Mouse (Mus musculus): ENCODE measurements at regions not wholly inside any gene's neighbourhood (a gene's known extent, or its start where the extent isn't known, plus 50 kb on each side); places are given as distances from the start of the nearest gene placed in this dataset.
A peak's percentile ranks its signal among the peaks of the same experiment; 100 is the strongest.

DNA sequence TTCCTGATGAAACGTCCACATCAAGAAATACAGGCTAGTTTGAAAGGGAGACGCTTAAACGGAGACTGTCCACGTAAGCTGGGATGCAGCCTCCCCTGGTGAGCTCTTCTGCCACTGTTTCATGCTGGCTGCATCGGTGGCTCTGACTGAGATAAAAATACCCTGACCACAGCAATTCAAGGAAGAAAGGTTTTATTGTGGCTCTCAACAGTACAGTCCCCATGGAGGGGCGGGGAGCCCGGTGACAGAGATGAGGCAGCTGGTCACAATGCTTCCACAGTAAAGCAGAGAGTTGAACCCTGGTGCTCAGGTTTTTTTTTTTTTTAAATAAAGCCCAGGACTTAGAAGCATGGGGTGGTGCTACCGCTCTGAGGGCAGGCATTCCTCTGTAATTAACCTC lies 622.7 kb upstream of the Fam19a5 start:
- 22% methylated on average over 8 of the region's 8 CpGs for WGBS
- Histone ChIP-seq H3K27ac (no peak overlapping the region), H3K4me3 (no peak overlapping the region), H3K27me3 (no peaks in the 10 kb centered on the region), H3K36me3 (no peaks in the 10 kb centered on the region), H3K9ac (no peak overlapping the region), H3K4me2 (no peak overlapping the region), H3K9me3 (no peaks in the 10 kb centered on the region), H3K4me1 (no peaks in the 10 kb centered on the region)
- ATAC-seq (ENCODE audit: insufficient number of reproducible peaks, low FRiP score, low TSS enrichment, low read depth): no peak

DNA sequence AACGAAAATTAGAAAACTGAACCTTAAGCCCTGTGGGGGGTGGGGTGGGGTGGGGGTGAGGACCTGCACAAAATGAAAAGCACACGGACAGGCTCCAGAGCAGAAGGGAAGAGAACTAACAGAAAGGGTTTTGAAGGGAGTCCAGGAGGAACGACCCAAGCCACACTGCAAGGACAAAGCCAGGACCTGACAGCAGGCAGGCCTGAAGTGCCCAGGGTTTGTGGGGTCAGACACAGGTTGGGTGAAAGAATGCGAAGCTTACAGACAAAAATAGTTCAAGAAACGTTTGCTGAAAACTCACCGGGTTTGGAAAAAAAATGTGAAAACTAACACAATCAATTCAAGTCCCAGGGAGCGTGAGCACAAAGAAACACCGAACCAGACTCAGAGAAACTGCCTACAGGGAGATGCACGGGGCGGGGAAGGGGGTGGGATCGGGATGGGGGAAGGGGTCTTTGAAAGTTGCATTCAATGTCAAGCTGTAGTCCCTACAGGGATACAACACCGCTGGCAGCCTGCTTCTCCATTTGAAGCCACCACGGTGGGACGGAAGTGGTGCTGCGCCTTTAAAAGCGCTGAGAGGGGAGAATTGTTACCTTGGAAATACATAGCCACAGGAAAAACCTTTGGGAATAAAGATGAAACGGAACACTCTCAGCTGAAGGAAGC lies 618.9 kb upstream of the Fam19a5 start:
- Histone ChIP-seq H3K36me3 (no peaks in the 10 kb centered on the region), H3K9me3 (no peaks in the 10 kb centered on the region), H3K27me3 (no peaks in the 10 kb centered on the region), H3K4me1 (no peaks in the 10 kb centered on the region), H3K4me2 (no peak overlapping the region), H3K27ac (no peak overlapping the region), H3K4me3 (no peak overlapping the region), H3K9ac (no peak overlapping the region)
- 12% methylated on average over 17 of the region's 17 CpGs for WGBS
- ATAC-seq (ENCODE audit: insufficient number of reproducible peaks, low FRiP score, low TSS enrichment, low read depth): no peak

DNA sequence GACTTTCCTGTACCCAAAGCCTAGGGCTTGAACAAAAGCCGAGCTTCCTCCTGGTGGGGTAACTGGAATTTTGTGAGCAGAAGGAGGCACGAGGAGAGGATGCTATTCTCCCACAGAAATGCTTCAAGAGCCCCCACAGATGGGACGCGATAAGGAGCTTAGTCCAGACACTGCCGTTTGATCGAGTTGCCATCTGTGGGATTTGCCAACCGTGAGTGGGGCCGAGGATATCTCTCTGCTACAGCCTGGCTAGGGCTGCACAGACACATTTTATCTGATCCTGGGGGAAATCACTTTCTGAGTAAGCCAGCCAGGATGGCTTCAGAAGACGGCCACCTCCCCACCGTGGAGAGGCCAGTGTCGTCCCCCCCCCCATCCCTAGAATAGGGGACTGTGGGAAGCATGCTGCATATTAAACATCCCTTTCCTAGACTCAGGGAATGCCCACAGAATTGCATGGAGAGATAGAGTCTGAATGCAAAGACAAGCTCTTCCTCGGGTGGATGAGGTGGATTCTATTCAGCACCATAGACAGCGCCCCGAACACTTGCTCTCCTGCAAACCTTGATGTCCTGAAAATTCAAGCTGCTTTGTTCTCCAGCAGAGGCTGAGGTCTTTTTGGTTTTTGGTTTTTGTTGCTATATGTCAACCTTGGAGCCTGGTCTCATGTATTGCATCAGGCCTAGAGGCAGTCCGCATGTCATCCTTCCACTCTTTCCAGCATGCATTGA lies 611.6 kb upstream of the Fam19a5 start:
- Histone ChIP-seq H3K4me1 (no peaks in the 10 kb centered on the region), H3K9me3 (no peaks in the 10 kb centered on the region), H3K4me2 (no peak overlapping the region), H3K27ac (no peak overlapping the region), H3K4me3 (no peak overlapping the region), H3K9ac (no peak overlapping the region), H3K27me3 (no peaks in the 10 kb centered on the region), H3K36me3 (no peaks in the 10 kb centered on the region)
- WGBS: 60% methylated on average over 15 of the region's 15 CpGs
- ATAC-seq (ENCODE audit: insufficient number of reproducible peaks, low FRiP score, low TSS enrichment, low read depth): no peak

DNA sequence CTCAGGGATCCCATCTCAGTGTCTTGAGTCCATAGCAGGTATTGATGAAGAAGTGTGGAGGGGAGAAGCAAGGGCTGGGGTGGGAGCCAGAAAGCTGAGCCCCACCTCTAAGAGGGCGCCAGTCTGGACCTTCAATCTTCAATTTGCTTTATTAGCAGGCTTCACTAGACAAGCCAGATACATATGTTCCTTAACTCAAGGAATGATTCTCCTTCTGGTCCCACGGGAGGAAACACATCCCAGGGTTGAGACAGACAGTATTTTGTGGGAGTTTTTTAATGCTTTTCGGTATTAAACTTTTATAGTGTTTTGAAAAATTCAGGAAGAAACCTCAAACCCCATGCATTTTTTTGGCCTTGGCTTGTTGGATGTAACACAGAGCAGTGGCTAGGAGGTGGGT lies 606.7 kb upstream of the Fam19a5 start:
- ATAC-seq (ENCODE audit: insufficient number of reproducible peaks, low FRiP score, low TSS enrichment, low read depth): no peak
- no peaks in the 10 kb centered on the region; the same call in 1 of the 2 replicates for H3K27me3 ChIP-seq
- H3K27ac ChIP-seq: no peak overlapping the region
- H3K4me1 ChIP-seq: no peaks in the 10 kb centered on the region
- H3K36me3 ChIP-seq: no peaks in the 10 kb centered on the region
- H3K9ac ChIP-seq: no peak overlapping the region
- no peaks in the 10 kb centered on the region for H3K9me3 ChIP-seq
- H3K4me2 ChIP-seq: no peak overlapping the region
- 74% methylated on average over 3 of the region's 3 CpGs for WGBS
- no peak overlapping the region for H3K4me3 ChIP-seq

DNA sequence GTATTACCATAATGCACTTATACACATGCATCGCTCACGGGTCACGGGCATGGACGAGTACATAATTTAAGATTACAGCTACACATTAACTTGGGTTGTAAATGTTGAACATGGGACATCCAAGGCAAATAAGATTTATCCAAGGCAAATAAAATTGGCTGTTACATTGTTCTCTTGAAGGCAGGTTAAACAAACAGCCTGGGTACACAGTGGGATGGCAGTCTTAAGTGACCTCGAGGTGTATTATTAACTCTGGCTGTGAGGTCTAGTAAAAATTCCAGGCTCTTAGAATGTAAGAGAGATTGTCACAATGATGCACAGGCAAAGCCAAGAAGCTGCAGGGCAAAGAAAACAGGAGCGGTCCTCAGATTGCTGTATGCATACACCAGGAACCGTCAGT lies 599.6 kb upstream of the Fam19a5 start:
- ATAC-seq (ENCODE audit: insufficient number of reproducible peaks, low FRiP score, low TSS enrichment, low read depth): no peak
- Histone ChIP-seq H3K36me3 (no peaks in the 10 kb centered on the region), H3K4me2 (no peak overlapping the region), H3K4me1 (no peaks in the 10 kb centered on the region), H3K9me3 (no peaks in the 10 kb centered on the region), H3K27ac (no peak overlapping the region), H3K4me3 (no peak overlapping the region), H3K9ac (no peak overlapping the region), H3K27me3 (no peaks in the 10 kb centered on the region; the same call in 1 of the 2 replicates)
- 67% methylated on average over 7 of the region's 7 CpGs for WGBS

DNA sequence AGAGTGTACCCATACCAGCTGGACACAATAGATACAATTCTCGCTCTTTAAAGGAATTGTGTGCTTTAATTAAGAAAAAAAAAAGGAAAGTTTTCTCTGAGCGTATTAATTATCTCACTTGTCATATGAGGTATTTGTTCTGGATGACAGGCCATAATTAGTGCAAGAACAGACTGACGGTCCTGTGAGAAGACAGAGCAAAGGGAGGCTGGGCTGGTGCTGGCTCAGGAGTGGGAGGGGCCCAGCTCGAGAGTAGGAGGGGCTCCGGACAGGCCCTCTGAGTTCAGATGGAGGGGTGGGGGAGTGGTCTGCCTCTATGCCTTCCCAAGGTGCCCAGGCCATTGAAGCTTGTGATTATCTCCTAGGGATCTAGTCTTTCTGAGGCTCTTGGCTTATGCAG lies 591.5 kb upstream of the Fam19a5 start:
- H3K4me1 ChIP-seq: no peaks in the 10 kb centered on the region
- H3K4me2 ChIP-seq: no peak overlapping the region
- no peak overlapping the region for H3K27ac ChIP-seq
- 0 out of 2 replicates have a peak, but pooled peaks have one; percentile 19 for ATAC-seq (ENCODE audit: insufficient number of reproducible peaks, low FRiP score, low TSS enrichment, low read depth)
- no peaks in the 10 kb centered on the region for H3K27me3 ChIP-seq
- H3K9me3 ChIP-seq: no peaks in the 10 kb centered on the region
- no peak overlapping the region for H3K4me3 ChIP-seq
- no peak overlapping the region for H3K9ac ChIP-seq
- 62% methylated on average over 5 of the region's 5 CpGs for WGBS
- no peaks in the 10 kb centered on the region for H3K36me3 ChIP-seq

DNA sequence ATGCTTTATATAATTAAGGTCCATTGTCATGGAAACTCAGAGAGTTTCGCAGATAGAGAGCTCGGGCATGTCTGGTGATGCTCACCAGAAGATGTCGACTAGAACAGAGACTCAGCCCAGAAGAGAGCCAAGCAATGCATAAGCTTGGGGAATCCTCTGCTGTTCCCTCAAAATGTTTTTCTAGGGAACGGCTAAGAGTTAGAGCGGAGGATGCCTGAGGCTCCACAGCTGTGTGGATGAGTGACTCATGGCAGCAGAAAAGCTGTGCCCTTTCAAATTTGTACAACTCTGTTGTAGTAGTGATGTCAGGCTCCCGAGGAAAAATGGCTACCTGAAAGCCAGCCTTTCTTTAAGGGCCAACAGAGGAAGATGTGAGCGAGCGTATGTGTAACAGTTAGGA lies 586.2 kb upstream of the Fam19a5 start:
- ATAC-seq (ENCODE audit: insufficient number of reproducible peaks, low FRiP score, low TSS enrichment, low read depth): no peak
- H3K27ac ChIP-seq: no peak overlapping the region
- WGBS: 74% methylated on average over 8 of the region's 8 CpGs
- H3K36me3 ChIP-seq: no peaks in the 10 kb centered on the region
- no peak overlapping the region for H3K4me3 ChIP-seq
- no peak overlapping the region for H3K4me2 ChIP-seq
- H3K27me3 ChIP-seq: no peaks in the 10 kb centered on the region
- H3K4me1 ChIP-seq: no peaks in the 10 kb centered on the region
- H3K9ac ChIP-seq: no peak overlapping the region
- H3K9me3 ChIP-seq: no peaks in the 10 kb centered on the region

DNA sequence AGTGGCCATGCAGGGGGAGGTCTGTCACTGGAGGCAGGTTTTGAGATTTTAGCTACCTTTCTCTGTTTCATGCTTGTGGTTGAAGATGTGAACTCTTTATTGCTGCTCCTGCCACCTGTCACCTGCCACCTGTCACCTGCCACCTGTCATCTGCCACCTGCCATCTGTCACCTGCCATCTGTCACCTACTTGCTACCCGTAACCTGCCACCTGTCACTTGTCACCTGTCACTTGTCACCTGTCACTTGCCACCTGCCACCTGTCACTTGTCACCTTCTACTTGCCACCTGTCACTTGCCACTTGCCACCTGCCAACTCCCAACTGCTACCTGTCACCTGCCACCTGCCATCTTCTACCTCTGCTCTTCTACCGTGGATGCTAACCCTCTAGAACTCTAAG lies 581.2 kb upstream of the Fam19a5 start:
- Histone ChIP-seq H3K36me3 (no peaks in the 10 kb centered on the region), H3K9ac (no peak overlapping the region), H3K4me3 (no peak overlapping the region), H3K27me3 (no peaks in the 10 kb centered on the region), H3K4me2 (no peak overlapping the region), H3K4me1 (no peaks in the 10 kb centered on the region), H3K27ac (no peak overlapping the region), H3K9me3 (no peaks in the 10 kb centered on the region)
- 75% methylated on average over 2 of the region's 2 CpGs for WGBS
- ATAC-seq (ENCODE audit: insufficient number of reproducible peaks, low FRiP score, low TSS enrichment, low read depth): no peak

DNA sequence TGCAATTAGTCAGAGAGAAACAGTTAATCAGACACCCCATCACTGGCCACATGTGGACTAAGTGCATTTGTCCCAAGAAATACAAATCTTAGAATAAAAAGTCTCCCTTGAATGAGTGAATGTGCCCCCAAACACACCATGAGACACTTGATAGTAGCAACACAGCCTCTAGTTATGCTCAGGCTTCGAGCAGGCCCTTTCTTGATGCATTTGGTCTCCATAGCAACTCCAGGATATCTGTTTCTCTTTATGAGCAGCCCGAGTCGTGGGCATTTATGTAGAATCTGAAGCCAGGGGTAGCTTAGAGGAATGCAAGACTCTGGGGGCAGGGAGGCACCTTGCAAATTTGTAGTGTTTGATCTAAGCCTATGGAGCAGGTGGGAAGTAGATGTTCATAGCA lies 580.6 kb upstream of the Fam19a5 start:
- Histone ChIP-seq H3K9ac (no peak overlapping the region), H3K4me2 (no peak overlapping the region), H3K27ac (no peak overlapping the region), H3K9me3 (no peaks in the 10 kb centered on the region), H3K4me3 (no peak overlapping the region), H3K4me1 (no peaks in the 10 kb centered on the region), H3K36me3 (no peaks in the 10 kb centered on the region), H3K27me3 (no peaks in the 10 kb centered on the region)
- no peak for ATAC-seq (ENCODE audit: insufficient number of reproducible peaks, low FRiP score, low TSS enrichment, low read depth)
- WGBS: 26% methylated on average over 3 of the region's 3 CpGs

DNA sequence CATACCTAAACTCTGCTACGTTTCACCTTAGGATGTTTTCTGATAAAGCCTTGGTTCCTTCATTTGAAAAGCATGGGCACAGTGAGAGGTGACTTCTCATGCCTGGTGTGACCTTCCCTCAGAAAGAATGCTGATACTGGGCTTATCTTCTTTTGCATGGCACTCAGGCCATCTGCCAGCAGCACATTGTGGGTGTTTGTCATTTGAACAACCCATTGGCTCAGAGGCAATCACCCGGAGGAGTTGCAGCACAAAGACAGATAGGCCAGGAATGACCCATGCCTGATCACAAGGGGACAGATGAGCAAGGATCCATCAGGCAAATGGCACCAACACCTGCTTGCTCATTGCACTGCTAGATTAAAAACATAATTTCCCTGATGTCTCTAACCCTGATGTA lies 572.7 kb upstream of the Fam19a5 start:
- Histone ChIP-seq H3K4me1 (no peaks in the 10 kb centered on the region), H3K9me3 (no peaks in the 10 kb centered on the region), H3K27me3 (no peaks in the 10 kb centered on the region), H3K9ac (no peak overlapping the region), H3K36me3 (no peaks in the 10 kb centered on the region), H3K4me2 (no peak overlapping the region), H3K27ac (no peak overlapping the region), H3K4me3 (no peak overlapping the region)
- WGBS: 79% methylated on average over 2 of the region's 2 CpGs
- ATAC-seq (ENCODE audit: insufficient number of reproducible peaks, low FRiP score, low TSS enrichment, low read depth): no peak

DNA sequence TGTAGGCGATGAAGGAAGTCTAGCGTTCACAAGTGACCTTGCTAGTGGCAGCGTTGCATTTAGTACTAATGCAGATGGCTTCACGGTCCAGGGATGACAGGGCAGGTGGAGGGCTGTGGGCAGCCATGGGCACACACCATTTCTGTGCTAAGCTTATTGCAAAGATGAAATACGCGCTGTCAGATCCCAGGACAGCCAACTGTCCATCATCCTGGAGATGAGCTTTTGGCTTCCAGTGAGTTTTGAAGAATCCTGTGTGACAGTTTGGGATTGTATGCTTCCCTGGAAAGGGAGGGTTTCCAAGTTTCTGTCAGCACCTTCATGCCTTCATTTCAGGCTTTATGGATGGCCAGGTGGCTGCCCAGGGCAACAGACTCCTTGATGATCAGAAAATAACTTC lies 547.9 kb upstream of the Fam19a5 start:
- H3K36me3 ChIP-seq: no peaks in the 10 kb centered on the region
- H3K4me1 ChIP-seq: no peaks in the 10 kb centered on the region
- H3K4me3 ChIP-seq: no peak overlapping the region
- no peak overlapping the region for H3K4me2 ChIP-seq
- H3K9ac ChIP-seq: no peak overlapping the region
- no peaks in the 10 kb centered on the region for H3K9me3 ChIP-seq
- no peak overlapping the region for H3K27ac ChIP-seq
- ATAC-seq (ENCODE audit: insufficient number of reproducible peaks, low FRiP score, low TSS enrichment, low read depth): no peak
- 93% methylated on average over 6 of the region's 6 CpGs for WGBS
- no peaks in the 10 kb centered on the region for H3K27me3 ChIP-seq

DNA sequence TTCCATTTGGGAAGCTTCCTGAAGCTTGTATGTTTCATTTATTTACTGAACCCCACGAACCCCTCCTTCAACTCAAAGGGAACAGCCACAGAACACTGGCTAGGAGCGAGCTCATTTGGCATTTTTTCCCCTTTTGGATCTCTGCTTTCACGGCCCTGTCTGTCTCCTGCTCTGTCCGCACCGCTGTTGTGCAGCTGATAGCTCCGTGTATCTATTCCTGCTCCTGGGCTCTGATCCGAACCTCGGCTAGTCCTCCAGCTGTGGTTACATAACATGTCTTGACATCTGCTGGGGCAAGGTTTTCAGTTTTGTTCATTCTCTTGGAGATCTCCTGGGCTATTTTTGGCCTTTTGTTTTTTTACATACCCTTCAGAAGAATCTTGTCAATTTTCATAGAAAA lies 525.1 kb upstream of the Fam19a5 start:
- Histone ChIP-seq H3K4me3 (no peak overlapping the region), H3K4me2 (no peak overlapping the region), H3K27me3 (no peaks in the 10 kb centered on the region), H3K4me1 (no peaks in the 10 kb centered on the region), H3K27ac (no peak overlapping the region), H3K9me3 (no peaks in the 10 kb centered on the region), H3K36me3 (no peaks in the 10 kb centered on the region), H3K9ac (no peak overlapping the region)
- ATAC-seq (ENCODE audit: insufficient number of reproducible peaks, low FRiP score, low TSS enrichment, low read depth): no peak
- WGBS: 51% methylated on average over 8 of the region's 8 CpGs
